8 mouse cellular contexts compared by ENCODE assay signal in the genomic region with DNA sequence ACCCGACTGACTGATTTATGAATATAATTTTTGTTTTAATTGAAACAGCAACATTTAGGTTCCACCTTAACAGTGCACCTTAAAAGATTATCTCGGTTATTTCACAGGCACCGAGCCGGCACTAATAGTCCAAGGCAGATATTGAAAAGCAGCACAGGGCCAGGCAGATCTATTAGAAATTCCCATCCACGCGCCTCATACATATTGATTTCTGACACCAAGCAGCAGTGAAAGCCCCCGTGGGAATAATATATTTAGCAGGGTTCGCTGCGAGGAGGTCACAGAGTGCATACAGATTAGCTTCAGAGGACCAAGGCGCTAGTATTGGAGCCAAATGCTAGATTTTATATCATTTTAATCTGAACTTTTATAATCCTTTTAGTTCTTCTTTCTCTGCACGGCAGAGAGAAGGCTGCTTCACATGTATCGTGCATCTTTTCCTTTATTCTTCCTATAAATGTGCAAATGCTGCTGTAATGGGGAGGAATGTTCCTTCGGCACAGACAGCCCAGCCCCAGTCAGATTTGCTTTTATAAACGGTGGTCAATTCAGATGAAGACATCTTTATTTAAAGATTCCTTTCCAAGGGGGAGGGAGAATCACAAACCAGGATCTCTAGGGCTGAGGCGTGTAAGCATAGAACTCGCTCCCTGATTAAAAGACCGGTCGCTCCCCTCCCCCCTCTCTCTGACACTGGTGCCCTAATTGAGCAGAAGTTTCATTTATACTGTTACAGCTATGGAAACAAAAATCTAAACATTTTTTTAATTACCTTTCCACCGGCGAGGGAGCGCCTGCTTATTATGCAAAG.
DNase-seq lines count a peak whose midpoint lies in the region; ATAC-seq lines count a peak whose summit lies in the region.

No protein-coding gene starts in this region.

- WGBS in embryonic facial prominence, embryonic 12.5 days: 19% methylated on average over 21 of the region's 21 CpGs
- WGBS in hindbrain, embryonic 13.5 days: 8% methylated on average over 21 of the region's 21 CpGs
- 3% methylated on average over 21 of the region's 21 CpGs for WGBS in midbrain, embryonic 13.5 days

- no peaks in the 10 kb centered on the region for H3K9me3 ChIP-seq in embryonic facial prominence, embryonic 12.5 days
- H3K9me3 ChIP-seq in hindbrain, embryonic 13.5 days: no peaks in the 10 kb centered on the region
- H3K9me3 ChIP-seq in midbrain, embryonic 13.5 days: no peaks in the 10 kb centered on the region

- ATAC-seq in cerebellum, adult (ENCODE audit: insufficient number of reproducible peaks, low FRiP score, low TSS enrichment): peak; percentile 62
- ATAC-seq in embryonic facial prominence, embryonic 12.5 days (ENCODE audit: insufficient number of reproducible peaks, insufficient read depth, low FRiP score, low TSS enrichment): peak; percentile 42; the same call in 1 of the 2 replicates
- ATAC-seq in hindbrain, embryonic 13.5 days (ENCODE audit: low FRiP score): peak; percentile 91
- peak; percentile 92 for ATAC-seq in midbrain, embryonic 13.5 days

- no peak overlapping the region for H3K27ac ChIP-seq in embryonic facial prominence, embryonic 12.5 days
- peak overlapping the region; percentile 90 for H3K27ac ChIP-seq in hindbrain, embryonic 13.5 days
- peak overlapping the region; percentile 90 for H3K27ac ChIP-seq in midbrain, embryonic 13.5 days

- no peak overlapping the region for H3K9ac ChIP-seq in embryonic facial prominence, embryonic 12.5 days
- H3K9ac ChIP-seq in hindbrain, embryonic 13.5 days: peak overlapping the region; percentile 52
- peak overlapping the region; percentile 39 for H3K9ac ChIP-seq in midbrain, embryonic 13.5 days (replicated peaks)

- no peaks in the 10 kb centered on the region for H3K36me3 ChIP-seq in embryonic facial prominence, embryonic 12.5 days
- H3K36me3 ChIP-seq in hindbrain, embryonic 13.5 days: no peaks in the 10 kb centered on the region
- H3K36me3 ChIP-seq in midbrain, embryonic 13.5 days: no peaks in the 10 kb centered on the region

- H3K4me2 ChIP-seq in embryonic facial prominence, embryonic 12.5 days (replicated peaks): peak overlapping the region; percentile 46
- H3K4me2 ChIP-seq in hindbrain, embryonic 13.5 days: peak overlapping the region; percentile 54
- H3K4me2 ChIP-seq in midbrain, embryonic 13.5 days (replicated peaks): peak overlapping the region; percentile 53

- no peak for DNase-seq in cerebellum, adult 11-12 months
- peak; percentile 20 for DNase-seq in MN1 (ENCODE audit: low spot score)
- no peak for DNase-seq in testis, postnatal 10 days (ENCODE audit: low spot score)
- no peak for DNase-seq in ovary, postnatal 14 days (ENCODE audit: low spot score)

- H3K4me1 ChIP-seq in embryonic facial prominence, embryonic 12.5 days: peaks cover 25% of the 10 kb centered on the region
- peaks cover 61% of the 10 kb centered on the region for H3K4me1 ChIP-seq in hindbrain, embryonic 13.5 days (replicated peaks)
- H3K4me1 ChIP-seq in midbrain, embryonic 13.5 days (replicated peaks): peaks cover 65% of the 10 kb centered on the region

- H3K27me3 ChIP-seq in embryonic facial prominence, embryonic 12.5 days: no peaks in the 10 kb centered on the region
- no peaks in the 10 kb centered on the region for H3K27me3 ChIP-seq in hindbrain, embryonic 13.5 days
- no peaks in the 10 kb centered on the region for H3K27me3 ChIP-seq in midbrain, embryonic 13.5 days

- H3K4me3 ChIP-seq in embryonic facial prominence, embryonic 12.5 days: peak overlapping the region; percentile 18; the same call in 1 of the 2 replicates
- H3K4me3 ChIP-seq in hindbrain, embryonic 13.5 days: peak overlapping the region; percentile 30
- peak overlapping the region; percentile 34 for H3K4me3 ChIP-seq in midbrain, embryonic 13.5 days (replicated peaks)

Comparison
In these comparisons a context has a peak if more than half of its experiments do, and no peak if none do; other contexts are left out.
1. ATAC-seq: peak in every context shown above with its lines; median percentile 92 in midbrain, embryonic 13.5 days; 91 in hindbrain, embryonic 13.5 days; 62 in cerebellum, adult; 42 in embryonic facial prominence, embryonic 12.5 days.